Mouse (Mus musculus): Measurements from ENCODE around the gene Slc16a11.

The Slc16a11 gene

DNA sequence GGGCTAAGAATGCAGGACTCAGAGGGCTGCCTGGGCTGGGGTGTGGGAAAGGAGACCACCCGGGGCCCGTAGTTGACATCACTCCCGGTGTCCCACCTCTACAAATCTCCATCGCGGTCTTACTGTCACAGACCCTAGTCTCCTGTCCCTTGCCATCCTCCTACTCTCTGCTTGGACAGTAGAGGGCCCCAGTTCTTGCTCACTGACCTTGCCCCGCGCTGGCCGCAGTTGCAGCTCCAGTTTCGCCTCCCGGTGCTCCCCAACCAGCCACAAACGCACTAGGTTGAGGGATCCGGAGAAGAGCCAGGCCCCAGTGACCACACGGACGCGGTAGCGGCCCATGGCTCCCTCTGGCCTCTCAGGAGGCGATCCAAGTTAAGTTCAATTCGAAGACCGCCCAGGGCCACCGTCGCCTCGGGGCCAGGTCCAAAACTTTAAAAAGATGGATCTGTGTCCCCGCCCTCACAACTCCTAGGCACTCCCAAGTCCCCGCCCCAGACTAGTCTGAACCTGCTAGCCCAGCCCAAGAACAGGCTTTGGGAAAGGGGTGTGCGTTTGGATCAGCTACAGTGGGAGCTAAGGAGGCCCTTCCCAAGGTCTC is 42.5 kb downstream of the Slc16a11 start, which contains the start of gene Alox12:
Gene Alox12, minus strand, starts transcription at position 423 of the 601 bp plus-strand sequence.
- DNase-seq (ENCODE audit: low read depth), result no peak

DNA sequence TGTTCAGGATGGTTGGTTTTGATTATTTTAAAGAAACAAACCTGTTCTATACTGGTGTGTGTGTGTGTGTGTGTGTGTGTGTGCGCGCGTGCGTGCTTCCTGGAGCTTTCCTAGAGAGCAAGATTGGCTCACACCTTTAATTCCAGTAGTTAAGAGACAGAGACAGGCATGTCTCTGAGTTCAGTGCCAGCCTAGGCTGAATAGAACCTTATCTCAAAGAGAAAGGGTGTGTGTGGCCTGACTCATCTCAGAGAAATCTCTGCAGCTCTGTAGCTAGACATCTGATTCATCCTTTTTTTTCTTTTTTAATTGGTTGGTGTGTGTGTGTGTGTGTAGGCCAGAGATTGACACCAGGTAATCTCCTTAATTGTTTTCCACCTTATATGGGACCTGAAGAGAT is 46.5 kb downstream of the Slc16a11 start:
- DNase-seq (ENCODE audit: low read depth), result no peak

DNA sequence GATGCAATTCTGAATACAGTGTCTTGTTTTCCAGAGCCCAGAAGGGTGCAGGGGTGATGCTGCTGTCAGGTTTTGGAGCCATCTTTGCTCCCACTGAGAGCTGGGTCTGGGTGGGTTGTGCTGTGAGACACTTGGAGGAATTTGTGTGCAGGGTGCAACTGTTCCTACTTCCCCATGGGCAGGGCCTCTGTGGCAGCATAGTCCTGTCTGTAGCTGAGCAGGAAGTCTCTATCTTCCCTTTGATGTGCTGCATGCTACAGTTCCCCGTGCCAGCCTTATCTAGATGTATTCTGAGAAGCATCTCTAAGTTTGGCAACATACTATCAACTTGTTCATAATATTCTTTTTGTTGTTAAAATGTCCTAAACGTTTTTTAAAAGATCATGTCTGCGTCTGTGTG is 52.7 kb downstream of the Slc16a11 start:
- DNase-seq (ENCODE audit: low read depth), result peak; percentile 77

DNA sequence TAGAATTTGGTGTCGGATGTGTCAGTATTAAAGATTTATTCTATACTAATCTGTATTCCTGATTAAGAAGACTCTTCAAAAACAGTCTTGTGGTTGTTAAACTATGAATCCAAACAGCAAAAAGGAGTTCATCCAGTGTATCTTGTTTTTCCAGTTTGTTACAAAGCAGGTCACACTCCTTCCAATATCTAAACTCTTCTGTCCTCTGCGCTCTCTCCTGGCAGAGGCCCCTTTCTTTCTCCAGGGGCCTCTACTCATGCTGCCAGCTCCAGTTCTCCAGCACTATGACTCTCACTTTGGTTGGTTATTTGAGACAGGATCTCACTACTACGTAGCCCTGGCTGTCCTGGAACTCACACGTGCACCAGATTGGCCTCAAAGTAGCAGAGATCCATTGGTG is 53.3 kb downstream of the Slc16a11 start:
- DNase-seq (ENCODE audit: low read depth), result no peak
